Mouse (Mus musculus): ENCODE measurements at regions not wholly inside any gene's neighbourhood (a gene's known extent, or its start where the extent isn't known, plus 50 kb on each side); places are given as distances from the start of the nearest gene placed in this dataset.

- Histone ChIP-seq H3K27me3 (replicated peaks) (no peaks in the 10 kb centered on the region), H3K27ac (no peak overlapping the region), H3K4me2 (no peak overlapping the region), H3K9ac (no peak overlapping the region), H3K36me3 (replicated peaks) (no peaks in the 10 kb centered on the region), H3K9me3 (no peaks in the 10 kb centered on the region), H3K4me3 (no peak overlapping the region), H3K4me1 (no peaks in the 10 kb centered on the region)
- 57% methylated on average over 2 of the region's 2 CpGs for WGBS
- ATAC-seq (replicated peaks), result peak; percentile 93
Observed at GRCm38 (mm10) chr4:72800014-72800786, 52.2 kb downstream of the Aldoart1 start.

GRCm38 (mm10) chr4:72799575-72799974 lies 52.9 kb downstream of the Aldoart1 start:
- Histone ChIP-seq H3K4me2 (no peak overlapping the region), H3K9ac (no peak overlapping the region), H3K27ac (no peak overlapping the region), H3K4me3 (no peak overlapping the region), H3K4me1 (no peaks in the 10 kb centered on the region), H3K9me3 (no peaks in the 10 kb centered on the region), H3K36me3 (replicated peaks) (no peaks in the 10 kb centered on the region), H3K27me3 (replicated peaks) (no peaks in the 10 kb centered on the region)
- peak; percentile 80 for ATAC-seq (replicated peaks)
- WGBS, result 70% methylated on average over 4 of the region's 4 CpGs

GRCm38 (mm10) chr4:72788796-72789195 lies 63.6 kb downstream of the Aldoart1 start:
- Histone ChIP-seq H3K27ac (no peak overlapping the region), H3K27me3 (replicated peaks) (no peaks in the 10 kb centered on the region), H3K4me2 (no peak overlapping the region), H3K4me3 (no peak overlapping the region), H3K4me1 (no peaks in the 10 kb centered on the region), H3K9me3 (no peaks in the 10 kb centered on the region), H3K36me3 (replicated peaks) (no peaks in the 10 kb centered on the region), H3K9ac (no peak overlapping the region)
- 87% methylated on average over 4 of the region's 4 CpGs for WGBS
- peak; percentile 75; the same call in 1 of the 2 replicates for ATAC-seq (replicated peaks)

GRCm38 (mm10) chr4:72766896-72767295 lies 85.5 kb downstream of the Aldoart1 start:
- Histone ChIP-seq H3K27ac (no peak overlapping the region), H3K4me1 (no peaks in the 10 kb centered on the region), H3K4me3 (no peak overlapping the region), H3K4me2 (no peak overlapping the region), H3K9me3 (no peaks in the 10 kb centered on the region), H3K27me3 (replicated peaks) (no peaks in the 10 kb centered on the region), H3K9ac (no peak overlapping the region), H3K36me3 (replicated peaks) (no peaks in the 10 kb centered on the region)
- ATAC-seq (replicated peaks), result peak; percentile 80
- 61% methylated on average over 5 of the region's 5 CpGs for WGBS

GRCm38 (mm10) chr4:72766386-72766785 lies 86.0 kb downstream of the Aldoart1 start:
- H3K27me3 ChIP-seq (replicated peaks), result no peaks in the 10 kb centered on the region
- no peaks in the 10 kb centered on the region for H3K4me1 ChIP-seq
- no peak overlapping the region for H3K4me3 ChIP-seq
- WGBS, result 31% methylated on average over 2 of the region's 2 CpGs
- H3K4me2 ChIP-seq, result no peak overlapping the region
- 0 out of 2 replicates have a peak overlapping the region, but pooled peaks have one; percentile 38 for H3K27ac ChIP-seq
- peak; percentile 97 for ATAC-seq (replicated peaks)
- H3K9me3 ChIP-seq, result no peaks in the 10 kb centered on the region
- no peaks in the 10 kb centered on the region for H3K36me3 ChIP-seq (replicated peaks)
- no peak overlapping the region for H3K9ac ChIP-seq
